Mouse (Mus musculus): ENCODE results near the gene Gm5868. TPM values are rescaled to one million over a fixed set of nuclear protein-coding genes. Genes with fewer than 3 reads are reported as not detected.
"Not testable (repeated sequence)": the region's sequence is repeated elsewhere in the genome, so short reads cannot be mapped to it uniquely, and the experiment has no call there.

Gene Gm5868
- not detected for total RNA-seq (2022)

DNA sequence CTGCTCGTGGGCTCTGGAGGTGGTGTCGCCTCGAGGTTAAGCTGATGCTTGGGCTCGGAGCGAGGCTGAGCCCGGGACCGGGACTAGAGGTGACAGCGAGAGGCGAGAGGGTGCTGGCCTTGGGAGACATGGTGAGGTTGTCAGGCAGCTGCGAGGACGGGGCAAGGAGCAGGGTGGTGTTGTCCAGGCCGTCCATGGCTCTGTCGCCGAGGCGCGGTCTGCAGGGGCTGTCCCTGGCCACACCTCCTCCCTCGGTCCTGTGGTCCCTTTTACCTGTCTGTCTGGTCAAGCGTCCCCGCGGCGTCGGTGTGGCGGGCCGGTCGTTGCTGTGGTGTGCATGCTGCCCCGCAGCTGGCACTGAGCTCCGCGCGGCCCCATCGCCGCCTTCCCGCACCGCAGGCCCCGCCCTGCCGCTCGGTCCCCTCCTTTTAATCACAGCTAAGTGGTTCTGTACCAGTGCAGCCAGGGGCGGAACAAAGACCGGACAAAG is at the start of gene Gm5868:
Gene Gm5868 (minus strand): TSS at position 360 of the 490 bp plus-strand sequence.
- no peak for DNase-seq (ENCODE audit: low spot score in 2 of 2)

DNA sequence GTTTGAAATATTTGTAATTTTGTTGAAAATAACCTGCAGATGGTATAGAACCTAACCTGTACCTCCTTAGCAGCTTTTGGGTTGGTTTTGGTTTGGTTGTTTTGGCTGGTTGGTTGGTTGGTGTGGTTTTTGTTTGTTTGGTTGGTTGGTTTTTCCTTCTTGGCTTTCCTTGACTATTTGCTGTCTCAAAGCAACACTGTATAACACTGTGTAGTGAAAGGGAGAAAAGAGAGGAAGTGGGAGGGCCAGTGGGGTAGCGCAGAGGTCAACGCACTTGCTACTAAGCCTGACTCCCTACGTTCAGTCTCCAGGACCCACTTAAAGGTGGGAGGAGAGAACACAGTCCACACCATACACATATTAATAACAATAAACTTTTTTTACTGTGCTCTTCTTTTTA is 49.2 kb upstream of the Gm5868 start:
- DNase-seq (ENCODE audit: low spot score in 2 of 2) = no peak

DNA sequence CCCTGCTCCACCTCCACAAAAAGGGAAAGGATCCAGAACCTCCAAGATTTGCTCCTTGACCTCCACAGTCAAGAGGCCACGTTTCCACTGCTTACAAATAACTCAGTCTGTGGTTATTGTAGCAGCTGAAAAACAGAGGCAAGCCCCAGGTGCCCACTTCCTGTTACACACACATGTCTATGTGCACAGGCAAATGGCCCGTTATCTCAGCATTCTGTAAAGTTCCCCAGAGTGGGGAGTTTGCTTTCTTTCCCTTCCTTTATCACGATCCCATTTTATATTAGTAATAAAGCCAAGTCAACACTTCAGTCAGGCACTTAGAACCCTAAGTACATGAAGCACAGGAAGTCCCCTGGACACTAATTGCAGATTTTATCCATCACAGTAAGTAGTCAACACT is 48.8 kb upstream of the Gm5868 start:
- no peak for DNase-seq (ENCODE audit: low spot score in 2 of 2)

DNA sequence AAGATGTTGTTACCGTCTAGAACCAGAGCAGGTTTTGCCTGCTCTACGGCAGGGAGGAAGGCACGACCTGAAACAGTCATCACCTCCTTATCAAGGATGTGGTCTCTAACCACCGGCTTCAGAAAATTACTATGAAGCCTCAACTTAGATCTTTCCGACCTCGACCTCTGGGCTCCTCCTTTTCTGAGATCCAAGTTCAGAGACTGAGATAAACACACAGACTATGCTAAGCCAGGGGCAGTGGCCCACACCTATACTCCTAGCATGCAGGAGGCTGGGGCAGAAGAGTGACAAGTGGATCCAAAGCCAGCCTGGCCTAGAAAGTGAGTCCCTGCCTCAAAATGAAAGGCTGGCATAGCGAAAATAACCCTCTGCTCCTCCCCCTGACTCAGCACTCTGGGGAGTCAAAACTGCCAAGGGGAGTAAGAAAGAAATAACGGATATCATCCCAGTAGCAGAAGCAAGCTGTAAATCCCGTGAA is 47.5 kb upstream of the Gm5868 start:
- DNase-seq (ENCODE audit: low spot score in 2 of 2) = no peak

DNA sequence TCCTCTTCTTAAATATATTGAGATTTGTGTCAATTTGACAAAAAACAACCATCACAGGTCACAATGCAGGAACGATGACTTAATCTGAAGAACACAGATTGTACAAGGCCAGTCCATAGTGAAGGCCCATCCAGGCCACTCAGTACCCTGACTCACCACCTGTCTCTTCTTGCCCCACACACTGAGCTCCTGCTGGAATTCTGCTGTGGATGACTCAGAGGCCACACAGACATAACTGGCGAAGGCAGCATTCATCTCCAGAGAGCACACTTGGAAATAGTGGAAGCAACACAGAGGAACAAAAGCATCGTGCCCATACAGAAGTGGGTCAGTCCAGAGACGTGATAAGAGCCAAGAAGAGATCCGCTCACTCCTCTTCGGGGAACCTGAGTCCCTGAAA is 42.7 kb upstream of the Gm5868 start:
- DNase-seq (ENCODE audit: low spot score in 2 of 2) = no peak

DNA sequence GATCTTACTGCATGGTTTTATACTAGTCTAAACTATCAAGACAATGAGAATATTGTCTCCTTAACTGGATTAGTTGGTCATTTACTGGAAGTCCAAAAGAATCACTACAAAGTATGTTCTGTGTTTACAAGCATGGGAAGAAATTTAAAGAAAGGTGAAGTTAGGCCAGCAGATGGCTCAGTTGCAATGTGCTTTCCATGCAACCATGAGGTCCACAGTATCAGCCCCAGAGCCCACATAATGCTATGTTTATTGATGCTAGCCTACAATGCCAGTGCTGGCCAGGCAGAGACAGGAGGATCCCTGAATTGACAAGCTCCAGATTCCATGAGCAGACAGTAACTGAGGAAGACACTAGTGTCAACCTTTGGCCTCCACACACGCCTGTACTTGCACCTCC is 33.7 kb upstream of the Gm5868 start:
- DNase-seq (ENCODE audit: low spot score in 2 of 2) = no peak

DNA sequence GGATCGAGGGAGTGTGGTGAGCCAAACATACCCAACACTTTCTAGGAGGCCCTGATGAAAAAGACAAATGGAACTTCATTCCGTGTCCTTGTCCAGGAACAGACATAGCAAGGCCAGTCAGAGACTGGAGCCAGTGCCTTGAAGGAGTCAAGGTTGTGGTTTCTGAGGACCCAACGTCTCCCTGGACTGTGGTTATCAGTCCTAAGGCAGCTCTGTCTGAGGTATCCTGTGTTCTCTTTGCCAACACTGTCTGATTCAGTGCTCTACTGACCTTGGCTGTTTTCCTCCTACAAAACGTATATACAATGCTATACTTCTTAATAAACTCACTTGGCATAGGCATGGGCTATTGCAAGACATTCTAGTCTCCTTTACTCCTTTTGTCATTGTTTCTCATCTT is 30.1 kb upstream of the Gm5868 start:
- no peak for DNase-seq (ENCODE audit: low spot score in 2 of 2)

DNA sequence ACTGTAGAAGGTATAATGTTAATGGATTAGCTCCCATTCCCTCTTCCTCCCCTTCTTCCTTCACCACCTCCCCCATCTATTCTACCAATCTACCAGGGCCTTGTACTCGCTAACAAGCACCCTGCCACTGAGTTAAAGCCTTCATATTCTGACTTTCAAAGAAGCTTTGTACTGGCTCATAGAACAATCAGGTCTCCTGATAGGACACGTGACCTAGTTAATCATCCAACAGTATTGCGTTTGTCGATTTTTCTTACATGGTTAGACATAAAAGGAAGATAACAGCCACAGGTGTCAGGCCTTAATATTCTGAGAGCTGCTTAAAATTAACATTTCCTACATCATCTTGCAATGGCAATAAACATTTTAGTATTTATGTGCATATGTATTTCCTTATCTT is 15.8 kb upstream of the Gm5868 start:
- DNase-seq (ENCODE audit: low spot score in 2 of 2) = no peak

DNA sequence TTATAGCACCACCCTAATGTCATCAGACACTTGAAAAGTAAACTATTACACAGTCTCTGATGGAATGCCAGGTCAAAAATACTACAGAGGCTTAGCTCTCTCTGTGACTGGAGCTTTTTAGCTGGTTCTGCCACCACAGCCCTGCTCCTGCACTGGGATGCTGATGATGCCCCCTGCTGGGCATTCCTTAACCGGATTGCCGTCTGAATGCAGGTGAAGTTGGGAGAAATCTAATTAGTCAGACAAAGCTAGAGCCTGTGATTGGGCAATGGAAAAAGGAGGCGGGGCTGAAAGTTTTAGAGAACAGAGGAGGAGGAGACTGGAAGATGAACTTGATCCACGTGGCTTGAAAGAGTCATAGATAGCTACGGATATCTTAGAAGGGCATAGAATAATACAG is 13.7 kb upstream of the Gm5868 start:
- DNase-seq (ENCODE audit: low spot score in 2 of 2) = no peak

DNA sequence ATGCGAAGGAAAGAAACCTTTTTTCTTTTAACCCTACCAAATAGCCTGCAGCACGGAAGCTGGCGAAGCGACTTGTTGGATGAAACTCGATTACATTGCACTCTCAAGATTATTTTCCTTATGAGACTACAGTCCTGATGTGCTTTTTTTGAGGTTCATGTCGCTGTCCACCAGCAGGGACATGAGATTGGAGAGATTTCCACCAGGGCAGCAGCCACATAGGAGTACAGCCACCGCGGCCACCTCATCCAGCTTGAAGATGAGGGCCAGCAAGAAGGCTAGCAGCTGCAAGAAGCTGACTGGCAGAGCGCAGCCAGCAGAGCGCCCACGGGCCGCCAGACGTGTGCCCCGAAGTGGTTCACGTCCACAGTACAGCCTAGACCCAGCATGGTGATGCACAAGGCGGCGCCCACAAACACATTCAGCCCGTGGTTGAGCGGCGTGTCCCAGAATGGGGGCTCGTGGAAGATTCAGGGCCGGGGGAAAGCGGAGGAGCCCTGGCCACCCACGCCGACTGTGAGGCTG is 622 bp downstream of the Gm5868 start:
- not testable (repeated sequence) for DNase-seq (ENCODE audit: low spot score in 2 of 2)

DNA sequence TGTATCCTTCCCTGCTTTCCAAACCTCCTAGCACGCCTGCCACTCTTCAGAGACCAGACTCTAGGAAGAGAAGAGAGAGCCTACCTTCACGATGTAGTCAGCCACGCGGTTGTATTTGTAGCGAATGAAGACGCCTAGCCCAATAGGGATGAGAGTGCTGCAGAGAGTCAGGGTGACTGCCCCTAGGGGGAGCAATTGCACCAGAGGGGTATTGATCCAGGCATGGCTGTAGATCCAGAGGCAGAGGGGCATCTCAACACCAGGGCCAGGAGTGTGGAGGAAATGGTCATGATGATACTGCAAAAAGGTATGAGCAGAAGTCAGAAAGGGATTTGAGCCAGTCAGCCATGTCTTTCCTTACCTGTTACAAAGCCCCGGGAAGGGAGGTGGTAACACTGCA is 1.2 kb downstream of the Gm5868 start:
- DNase-seq (ENCODE audit: low spot score in 2 of 2) = not testable (repeated sequence)

DNA sequence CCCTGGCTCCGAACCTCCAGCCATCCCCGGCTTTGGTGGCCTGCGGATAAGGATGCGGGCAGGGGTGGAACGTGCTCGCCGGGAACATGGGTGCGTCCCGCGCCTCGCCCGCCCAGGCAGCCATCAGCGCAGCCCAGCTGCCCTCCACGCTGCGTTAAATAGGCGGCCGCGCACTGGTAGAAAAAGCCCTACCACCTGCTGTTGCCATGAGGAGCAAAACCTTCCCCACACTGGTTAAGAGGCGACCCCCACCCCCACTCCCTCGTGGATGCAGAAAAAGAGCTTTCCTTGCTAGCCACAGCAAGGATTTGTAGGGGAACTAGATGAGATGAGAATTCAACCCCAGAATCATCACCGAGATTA is 6.4 kb downstream of the Gm5868 start, which contains the start of gene Zar1:
Gene Zar1 (minus strand): TSS at position 285 of the 363 bp plus-strand sequence.
- DNase-seq (ENCODE audit: low spot score in 2 of 2) = not testable (repeated sequence)

DNA sequence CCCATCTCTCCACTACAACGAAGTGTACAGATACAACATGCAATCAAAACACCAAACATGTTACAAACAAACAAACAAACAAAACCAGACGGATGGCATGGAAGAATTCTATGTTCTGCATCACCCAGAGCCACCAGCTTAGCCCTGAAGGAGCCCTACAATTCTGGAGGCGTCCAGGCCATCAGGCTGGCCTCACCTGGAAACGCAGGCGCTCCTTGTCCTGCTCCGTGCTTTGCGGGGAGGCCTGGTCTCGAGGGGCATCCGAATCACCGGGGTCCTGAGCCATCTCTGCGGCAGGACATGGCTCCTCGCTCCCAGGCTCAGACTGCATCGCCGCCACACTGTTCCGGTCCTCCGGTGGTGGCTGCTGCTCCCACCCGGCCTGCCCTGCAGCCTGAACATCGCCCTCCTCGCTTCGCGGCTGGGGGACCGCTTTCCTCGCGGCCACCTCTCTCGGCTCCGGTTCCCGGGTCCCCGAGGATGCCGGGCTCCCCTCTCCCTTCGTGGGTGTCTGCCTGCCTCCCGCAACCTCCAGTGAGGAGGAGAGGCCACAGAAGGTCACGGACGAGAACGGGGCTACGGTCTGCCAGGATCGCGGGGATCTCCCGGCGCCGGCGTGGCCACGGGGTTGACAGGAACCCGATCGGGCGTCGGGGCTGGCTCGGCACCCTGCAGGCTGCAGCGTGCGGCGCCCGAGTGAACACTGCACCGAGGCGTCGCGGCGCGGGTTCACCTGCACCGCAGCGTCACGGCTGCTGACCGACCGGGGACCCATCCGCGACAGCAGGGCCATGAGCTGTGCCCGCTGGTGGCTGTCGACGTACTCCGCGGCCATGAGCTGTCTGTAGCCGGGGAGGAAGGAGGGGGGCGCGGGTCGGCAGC is 7.0 kb downstream of the Gm5868 start:
- DNase-seq (ENCODE audit: low spot score in 2 of 2) = not testable (repeated sequence)

DNA sequence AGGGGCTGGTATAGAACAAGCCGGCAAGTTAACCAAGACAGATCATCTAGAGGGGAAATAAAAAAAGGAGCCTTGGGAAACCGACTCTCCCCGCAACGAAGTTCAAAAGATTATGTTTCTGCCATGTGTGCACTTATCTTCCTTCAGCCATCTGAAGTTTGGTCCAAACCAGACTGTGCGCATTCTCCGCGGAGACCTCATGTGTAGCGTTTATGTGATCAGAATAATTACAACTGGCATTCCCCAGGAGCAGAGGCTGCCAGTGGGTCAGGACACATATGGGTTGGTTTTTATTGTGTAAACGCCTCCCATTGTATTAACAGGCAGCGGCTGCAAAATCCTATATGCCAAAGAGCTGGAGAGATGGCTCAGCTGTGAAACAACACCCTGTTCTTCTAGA is 7.8 kb downstream of the Gm5868 start:
- DNase-seq (ENCODE audit: low spot score in 2 of 2) = not testable (repeated sequence)

DNA sequence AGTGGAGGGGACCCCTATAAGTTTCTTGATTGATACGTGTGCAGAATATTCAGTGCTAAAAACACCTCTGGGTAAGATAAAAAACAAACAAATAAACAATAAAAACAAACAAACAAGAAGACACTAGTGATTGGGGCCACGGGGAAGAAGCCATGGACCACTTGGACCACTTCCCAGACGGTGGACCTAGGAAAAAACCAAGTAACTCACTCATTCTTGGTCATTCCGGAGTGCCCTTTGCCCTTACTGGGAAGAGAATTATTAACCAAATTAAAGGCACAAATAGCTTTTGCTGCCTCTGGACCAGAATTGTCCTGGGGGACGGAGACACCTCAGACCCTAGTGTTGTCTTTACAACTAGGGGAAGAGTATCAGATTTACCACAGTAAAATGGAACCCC is 21.7 kb downstream of the Gm5868 start:
- no peak for DNase-seq (ENCODE audit: low spot score in 2 of 2)

DNA sequence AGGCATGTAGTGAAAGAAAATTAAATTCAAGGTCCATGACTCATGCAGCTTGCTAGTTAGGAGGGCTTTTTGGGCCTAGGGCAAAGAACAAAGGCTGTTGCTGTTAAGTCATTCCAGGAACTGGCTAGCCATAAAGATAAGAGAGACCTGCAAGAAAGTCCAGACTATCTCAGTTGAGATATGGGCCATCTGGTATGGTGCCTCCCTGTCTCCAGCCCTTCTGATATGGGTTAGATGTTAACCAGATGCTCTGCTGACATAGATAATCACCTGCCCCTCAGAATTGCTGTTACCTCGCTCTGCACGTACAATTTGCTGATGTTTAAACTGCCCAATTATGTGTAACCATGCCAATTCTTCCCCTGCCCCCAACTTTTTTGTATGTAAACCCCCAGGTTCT is 24.2 kb downstream of the Gm5868 start:
- DNase-seq (ENCODE audit: low spot score in 2 of 2) = not testable (repeated sequence)

DNA sequence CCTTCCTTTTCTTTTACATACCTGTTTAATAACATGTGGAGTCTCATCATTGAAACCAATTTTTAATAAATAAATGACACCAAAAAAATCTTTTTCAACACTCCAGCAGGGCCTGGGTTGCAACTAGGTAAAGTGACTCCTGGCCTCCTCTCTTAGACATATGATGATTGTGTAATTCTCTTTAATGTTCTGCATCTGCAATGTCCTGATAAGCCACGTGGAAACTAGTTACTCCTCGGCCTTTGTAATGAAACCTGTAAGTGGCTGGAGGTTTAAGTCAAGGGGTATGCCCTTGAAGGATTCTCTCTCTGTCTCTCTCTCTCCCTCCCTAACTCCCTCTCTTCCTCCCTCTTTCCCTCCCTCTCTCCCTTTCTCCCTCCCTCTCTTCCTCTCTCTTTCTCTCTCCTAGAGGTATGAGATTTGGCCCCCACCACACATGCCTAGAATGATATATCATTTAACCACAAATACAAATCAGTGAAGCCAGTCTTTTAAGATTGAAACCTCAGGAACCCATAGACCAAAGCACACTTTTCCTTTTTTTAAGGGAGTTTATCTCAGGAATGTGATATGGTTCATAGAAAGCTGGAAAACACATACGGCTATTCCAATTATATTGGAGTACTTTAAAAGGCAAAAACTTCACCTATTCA is 26.2 kb downstream of the Gm5868 start:
- DNase-seq (ENCODE audit: low spot score in 2 of 2) = no peak

DNA sequence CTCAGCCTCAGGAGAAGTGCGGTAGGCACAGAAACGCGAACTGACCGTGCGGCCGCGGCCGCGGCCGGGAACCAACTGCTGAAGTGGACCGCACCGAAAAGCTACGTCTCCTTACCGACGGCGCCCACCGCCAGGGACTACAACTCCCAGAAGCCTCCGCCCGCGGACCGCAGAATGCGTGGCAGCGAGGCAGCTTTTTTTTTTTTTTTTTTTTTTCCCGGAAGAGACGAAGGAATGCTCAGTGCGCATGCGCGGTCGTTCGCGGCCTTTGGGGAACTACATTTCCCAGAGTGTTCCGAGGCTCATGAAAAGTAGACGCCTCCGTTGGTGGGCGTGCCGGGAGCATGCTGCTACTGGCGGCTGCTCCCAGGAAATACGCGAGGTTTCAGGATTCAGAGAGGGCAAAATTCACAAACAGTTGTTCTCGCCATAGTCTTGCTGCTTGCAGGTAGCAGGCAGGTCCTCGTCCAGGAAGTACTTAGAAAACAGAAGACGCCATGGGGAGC is 27.8 kb downstream of the Gm5868 start, which contains the start of gene Nfxl1:
Gene Nfxl1 (minus strand): TSS at position 141 of the 506 bp plus-strand sequence.
- peak; percentile 86 to 95 for DNase-seq (ENCODE audit: low spot score in 2 of 2)

DNA sequence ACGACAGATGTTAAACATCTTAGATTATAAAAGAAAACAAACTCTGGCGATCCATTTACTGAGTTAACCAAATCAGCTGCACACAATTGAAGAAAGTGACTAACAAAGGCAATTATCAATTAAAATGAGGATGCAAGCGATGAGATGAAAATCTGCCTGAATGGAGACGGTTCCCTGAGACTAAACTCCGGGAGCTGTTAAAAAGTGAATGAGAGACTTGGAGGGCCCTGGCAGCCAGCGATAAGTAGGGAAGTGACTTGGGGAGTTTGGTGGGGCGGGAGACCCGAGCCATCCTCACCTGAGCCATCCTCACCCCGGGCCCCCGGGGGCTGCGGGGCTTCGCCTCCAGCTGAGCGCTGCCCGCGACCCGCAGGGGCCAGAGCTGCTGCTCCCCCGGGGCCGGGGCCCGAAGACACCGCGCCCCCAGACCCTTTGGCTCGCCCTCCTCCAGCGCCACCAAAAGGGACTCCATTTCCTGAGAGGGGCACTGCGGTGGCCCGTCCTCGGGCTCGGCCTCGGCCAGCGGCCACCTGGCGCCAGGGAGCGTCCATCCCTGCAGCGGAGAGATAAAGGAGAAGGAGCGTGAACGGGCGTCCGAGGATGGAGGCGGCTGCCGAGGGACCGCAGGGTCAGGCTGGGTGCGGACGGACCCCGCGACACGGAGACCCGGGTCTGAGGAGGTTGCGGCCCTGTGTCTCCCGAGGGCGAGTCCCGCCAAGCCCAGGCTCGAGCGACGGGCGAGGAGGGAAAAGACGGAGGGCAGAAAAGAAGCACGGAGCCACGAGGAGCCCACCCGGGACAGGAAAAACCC is 28.4 kb downstream of the Gm5868 start:
- peak; percentile 4 to 16 for DNase-seq (ENCODE audit: low spot score in 2 of 2)

DNA sequence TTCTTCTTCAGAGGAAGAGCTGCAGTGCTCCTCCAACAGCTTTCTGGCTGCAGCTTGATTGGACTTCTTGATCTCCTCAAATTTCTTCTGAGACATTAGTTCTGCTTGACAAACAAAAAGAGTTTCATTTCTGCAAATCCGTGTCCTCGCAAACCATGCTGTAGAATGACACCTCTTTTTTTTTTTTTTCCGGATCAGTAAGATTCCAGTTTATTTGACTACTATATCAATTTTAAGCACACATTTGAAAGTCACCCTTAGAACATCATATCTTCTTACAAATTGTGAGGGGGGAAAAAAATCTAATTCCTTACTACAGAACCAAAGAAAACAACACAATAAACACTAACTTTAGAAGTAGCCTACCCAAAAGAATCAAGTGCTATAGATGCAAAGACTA is 31.1 kb downstream of the Gm5868 start:
- no peak for DNase-seq (ENCODE audit: low spot score in 2 of 2)

DNA sequence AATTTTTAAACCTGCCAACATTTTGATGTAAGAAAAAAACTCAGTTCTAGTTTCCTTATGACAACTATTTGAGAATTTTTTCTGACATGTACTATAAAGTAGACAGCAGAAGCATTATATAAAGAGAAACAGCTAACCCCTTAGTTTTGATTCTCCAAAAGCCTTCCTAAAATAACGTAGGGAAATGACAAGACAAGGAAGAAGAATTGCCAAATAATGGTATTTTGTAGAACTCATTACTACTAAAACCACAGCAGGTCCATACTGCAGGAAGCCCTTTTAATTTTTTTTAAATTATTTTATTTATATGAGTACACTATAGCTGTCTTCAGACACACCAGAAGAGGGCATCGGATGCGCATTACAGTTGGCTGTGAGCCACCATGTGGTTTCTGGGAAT is 36.1 kb downstream of the Gm5868 start:
- no peak for DNase-seq (ENCODE audit: low spot score in 2 of 2)

Data from gastrocnemius, adult 8-10 months (tissue).